Mouse (Mus musculus) kidney, adult 2 months (tissue): ENCODE measurements around the gene Kif1bp. TPM values are rescaled to one million over a fixed set of nuclear protein-coding genes. Genes with fewer than 3 reads are reported as not detected.

Source experiments
- DNase-seq: peaks from one replicate; pipeline ENCODE4 v3.0.0; 2021
- H3K27ac ChIP-seq: fragments of 200-500 bp; 2 replicates; pipeline ENCODE4 v1.5.1; 2012; ENCODE audit warnings: low read depth, low read length, control low read depth, inconsistent platforms; ENCODE audit not compliant: insufficient read depth
- H3K27me3 ChIP-seq: fragments of 200-500 bp; replicated peaks from 2 replicates; pipeline ENCODE4 v1.6.1; 2012; ENCODE audit warnings: mild to moderate bottlenecking, moderate library complexity, low read length, inconsistent platforms; ENCODE audit not compliant: control insufficient read depth, insufficient read depth
- H3K36me3 ChIP-seq: fragments of 200-500 bp; 2 replicates; pipeline ENCODE4 v1.6.1; 2012; ENCODE audit warnings: mild to moderate bottlenecking, moderate library complexity, low read length, inconsistent platforms; ENCODE audit not compliant: control insufficient read depth, insufficient read depth
- H3K4me1 ChIP-seq: fragments of 200-500 bp; 2 replicates; pipeline ENCODE4 v1.6.1; 2011; ENCODE audit warnings: low read length; ENCODE audit not compliant: control insufficient read depth, insufficient read depth
- H3K4me3 ChIP-seq: fragments of 200-500 bp; 2 replicates; pipeline ENCODE4 v1.5.1; 2011; ENCODE audit warnings: mild to moderate bottlenecking, low read depth, low read length, control low read depth; ENCODE audit not compliant: insufficient read depth
- CTCF ChIP-seq: fragments of 200-500 bp; conservative IDR thresholded peaks from 2 replicates; pipeline ENCODE4 v1.5.1; 2011; ENCODE audit warnings: low read depth, mild to moderate bottlenecking, control low read depth, low read length, moderate library complexity, mixed read lengths; ENCODE audit not compliant: insufficient read depth, insufficient read length
- POLR2A ChIP-seq: fragments of 200-500 bp; IDR thresholded peaks from one replicate; pipeline ENCODE4 v1.6.1; 2011; ENCODE audit warnings: low read depth, low read length, control low read depth
- WGBS: fragments of 180-500 bp; shearing (Covaris S2); methylation state at CpG from one replicate; pipeline ENCODE4 v1.1.7; 2018; 5-methylcytosine and 5-hydroxymethylcytosine counted together
- polyA plus RNA-seq: library from polyadenylated mRNA; depleted of rRNA; stranded (reverse); fragments of >200 nt; gene quantifications from 2 replicates; pipeline ENCODE4 v1.2.3, GENCODE M21; 2012

Kif1bp gene
- polyA plus RNA-seq, 1 experiment = 31.0 TPM

- Histone ChIP-seq H3K4me1 (no peaks in the 10 kb centered on the region), H3K4me3 (no peak within 1 kb of the TSS), H3K27me3 (no peaks in the 10 kb centered on the region), H3K36me3 (no peaks in the 10 kb centered on the region), H3K27ac (no peak within 1 kb of the TSS)
- TF ChIP-seq CTCF = no peak
- no peak for TF ChIP-seq POLR2A
- WGBS = 88% methylated on average over 14 of the region's 14 CpGs
- DNase-seq = no peak
Measured at GRCm38 (mm10) chr10:62527351-62527750, 50.9 kb downstream of the Kif1bp start, which contains the start of gene Srgn. TSS of gene Srgn (minus strand) at chr10:62527451.

- TF ChIP-seq CTCF = no peak
- TF ChIP-seq POLR2A = no peak
- Histone ChIP-seq H3K27ac (no peak overlapping the region), H3K36me3 (no peaks in the 10 kb centered on the region), H3K4me3 (no peak overlapping the region), H3K27me3 (no peaks in the 10 kb centered on the region), H3K4me1 (no peaks in the 10 kb centered on the region)
- 67% methylated on average over 7 of the region's 7 CpGs for WGBS
- DNase-seq = no peak
Measured at GRCm38 (mm10) chr10:62522346-62522950, 55.8 kb downstream of the Kif1bp start.

DNA sequence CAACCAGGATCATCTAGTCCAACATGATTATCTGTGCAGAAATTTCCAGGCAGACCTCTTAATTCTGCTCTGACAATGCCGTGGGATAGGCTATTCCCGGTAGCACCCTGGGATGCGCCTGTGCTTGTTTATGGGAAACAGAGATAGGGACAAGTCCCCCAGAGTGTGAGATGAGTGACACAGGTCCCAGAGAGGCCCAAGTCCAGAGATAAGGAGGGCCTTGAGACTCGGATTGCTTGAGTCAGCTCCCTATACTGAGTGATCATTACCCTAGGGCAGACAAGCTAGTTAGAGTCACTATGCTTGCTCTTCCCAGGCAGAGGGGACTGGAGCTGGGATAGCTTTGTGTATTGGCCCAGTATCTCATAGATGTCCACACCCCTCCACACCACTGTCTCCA, 56.5 kb downstream of the Kif1bp start:
- WGBS = 76% methylated on average over 4 of the region's 4 CpGs

GRCm38 (mm10) chr10:62520911-62521310, 57.3 kb downstream of the Kif1bp start:
- no peak overlapping the region for H3K27ac ChIP-seq
- no peaks in the 10 kb centered on the region for H3K4me1 ChIP-seq
- WGBS = 83% methylated on average over 2 of the region's 2 CpGs
- DNase-seq = no peak
- TF ChIP-seq POLR2A = no peak
- no peak for TF ChIP-seq CTCF
- H3K4me3 ChIP-seq = no peak overlapping the region
- H3K36me3 ChIP-seq = no peaks in the 10 kb centered on the region
- H3K27me3 ChIP-seq = no peaks in the 10 kb centered on the region

More for the DNA sequence above, 56.5 kb downstream of the Kif1bp start:
- Histone ChIP-seq H3K27ac (no peak overlapping the region), H3K36me3 (no peaks in the 10 kb centered on the region), H3K4me3 (no peak overlapping the region), H3K4me1 (no peaks in the 10 kb centered on the region), H3K27me3 (no peaks in the 10 kb centered on the region)
- no peak for TF ChIP-seq CTCF
- TF ChIP-seq POLR2A = no peak
- DNase-seq = no peak

DNA sequence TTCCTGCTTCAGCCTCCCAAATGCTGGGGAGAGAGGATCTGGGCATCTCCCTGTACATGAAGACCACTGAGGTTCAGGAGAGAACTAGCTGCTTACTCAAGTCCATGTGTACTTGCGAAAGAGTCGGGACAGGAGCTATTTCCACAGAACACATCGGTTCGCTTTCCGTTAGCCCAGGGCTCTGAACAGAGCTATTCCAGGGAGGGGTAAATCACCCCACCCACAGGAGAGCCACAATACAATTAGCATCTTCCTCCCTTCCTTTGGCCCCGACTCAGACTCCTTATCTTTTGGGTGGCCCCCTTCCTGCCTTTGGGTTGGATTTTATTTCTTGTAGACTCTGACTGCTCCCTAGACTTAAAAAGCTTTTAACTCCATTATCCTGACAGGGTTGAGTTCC, 60.7 kb downstream of the Kif1bp start:
- 81% methylated on average over 6 of the region's 6 CpGs for WGBS
- H3K4me3 ChIP-seq = no peak overlapping the region
- no peak for DNase-seq

GRCm38 (mm10) chr10:62512855-62513254, 65.4 kb downstream of the Kif1bp start:
- H3K27ac ChIP-seq = no peak overlapping the region
- WGBS = 95% methylated on average over 4 of the region's 4 CpGs
- no peak for DNase-seq
- no peaks in the 10 kb centered on the region for H3K27me3 ChIP-seq
- H3K4me3 ChIP-seq = no peak overlapping the region
- H3K4me1 ChIP-seq = no peaks in the 10 kb centered on the region
- no peaks in the 10 kb centered on the region for H3K36me3 ChIP-seq
- no peak for TF ChIP-seq CTCF
- no peak for TF ChIP-seq POLR2A

More for the DNA sequence above, 60.7 kb downstream of the Kif1bp start:
- TF ChIP-seq POLR2A = no peak
- no peak for TF ChIP-seq CTCF
- H3K27ac ChIP-seq = no peak overlapping the region
- H3K4me1 ChIP-seq = no peaks in the 10 kb centered on the region
- H3K36me3 ChIP-seq = no peaks in the 10 kb centered on the region
- H3K27me3 ChIP-seq = no peaks in the 10 kb centered on the region

DNA sequence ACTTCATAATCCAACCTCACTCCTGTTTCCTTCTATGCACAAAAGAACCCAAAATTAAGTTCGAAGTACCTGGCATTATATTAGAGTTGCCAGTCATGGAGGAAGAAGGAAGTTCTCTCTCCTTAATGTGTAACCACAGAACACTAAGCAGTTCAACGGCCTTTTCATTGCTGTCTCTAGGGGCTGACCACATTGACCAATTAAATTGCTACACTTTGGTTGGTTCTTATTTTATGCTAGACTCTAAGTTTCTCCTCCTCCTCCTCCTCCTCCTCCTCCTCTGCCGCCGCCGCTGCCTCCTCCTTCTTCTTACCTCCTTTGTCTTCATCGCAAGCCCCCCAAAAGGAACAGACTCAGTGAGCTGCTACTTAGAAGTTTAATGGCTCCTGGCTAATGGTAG, 66.7 kb downstream of the Kif1bp start:
- no peak for DNase-seq
- WGBS = 75% methylated on average over 6 of the region's 6 CpGs
- Histone ChIP-seq H3K27ac (no peak overlapping the region), H3K4me3 (no peak overlapping the region), H3K4me1 (no peaks in the 10 kb centered on the region), H3K36me3 (no peaks in the 10 kb centered on the region), H3K27me3 (no peaks in the 10 kb centered on the region)
- TF ChIP-seq CTCF (no peak), POLR2A (no peak)

DNA sequence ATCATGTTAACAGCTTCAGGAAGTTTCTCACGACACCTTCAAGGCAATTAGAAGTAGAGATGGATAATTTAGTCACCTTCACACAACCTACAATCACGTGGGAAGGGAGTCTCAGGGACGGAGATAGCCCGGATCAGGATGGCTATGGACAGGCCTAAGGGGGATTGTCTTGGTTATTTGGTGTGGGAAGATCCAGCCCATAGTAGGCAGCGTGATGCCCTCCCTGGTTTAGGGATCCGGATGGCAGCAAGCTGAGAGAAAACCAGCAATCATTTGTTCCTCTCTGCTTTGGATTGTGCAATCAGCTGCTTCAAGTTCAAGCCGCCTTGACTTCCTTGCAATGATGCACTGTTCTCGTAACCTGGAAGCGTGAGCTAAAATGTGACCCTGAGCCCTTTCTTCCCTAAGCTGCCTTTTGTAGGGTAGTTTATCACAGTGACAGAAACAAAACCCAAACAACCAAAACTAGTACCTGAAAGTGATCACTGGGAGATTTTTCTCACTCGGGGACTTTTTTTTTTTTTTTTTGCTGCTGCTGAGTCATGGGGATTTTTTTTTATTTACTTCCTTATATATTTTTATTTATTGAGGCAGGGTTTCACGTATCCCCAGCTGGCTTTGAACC, 69.1 kb downstream of the Kif1bp start:
- H3K27ac ChIP-seq = peak overlapping the region; percentile 80
- TF ChIP-seq POLR2A (no peak), CTCF (no peak)
- no peaks in the 10 kb centered on the region for H3K36me3 ChIP-seq
- WGBS = 65% methylated on average over 11 of the region's 11 CpGs
- peak; percentile 17 for DNase-seq
- no peaks in the 10 kb centered on the region for H3K27me3 ChIP-seq
- H3K4me3 ChIP-seq = no peak overlapping the region
- H3K4me1 ChIP-seq = no peaks in the 10 kb centered on the region
